Mouse (Mus musculus) thymus, postnatal 0 days (tissue): ENCODE data around the gene Arfgap2. TPM values are rescaled to one million over a fixed set of nuclear protein-coding genes. Genes with fewer than 3 reads are reported as not detected.
"Not testable (repeated sequence)": the region's sequence is repeated elsewhere in the genome, so short reads cannot be mapped to it uniquely, and the experiment has no call there.

Source experiments
- DNase-seq: peaks from one replicate; pipeline ENCODE4 v3.0.0-alpha.2; 2015; ENCODE audit warnings: low spot score
- polyA plus RNA-seq: library from polyadenylated mRNA; unstranded; fragments of >200 nt; fragmentation: Nextera tagmentation; extraction: Ambion mirVana; gene quantifications from 2 replicates; pipeline ENCODE4 v1.2.1, GENCODE M21; 2015

Gene Arfgap2
- 95.7 and 99.8 TPM in 2 replicates for polyA plus RNA-seq

GRCm38 (mm10) chr2:91264711-91265681 lies at the start of gene Arfgap2:
Gene Arfgap2 (plus strand): TSS chr2:91264974.
- peak; percentile 96 for DNase-seq

GRCm38 (mm10) chr2:91217032-91217431 lies 47.7 kb upstream of the Arfgap2 start:
- DNase-seq, result peak; percentile 60

GRCm38 (mm10) chr2:91220501-91220900 lies 44.3 kb upstream of the Arfgap2 start:
- no peak for DNase-seq

GRCm38 (mm10) chr2:91223614-91224013 lies 41.2 kb upstream of the Arfgap2 start:
- DNase-seq, result no peak

DNA sequence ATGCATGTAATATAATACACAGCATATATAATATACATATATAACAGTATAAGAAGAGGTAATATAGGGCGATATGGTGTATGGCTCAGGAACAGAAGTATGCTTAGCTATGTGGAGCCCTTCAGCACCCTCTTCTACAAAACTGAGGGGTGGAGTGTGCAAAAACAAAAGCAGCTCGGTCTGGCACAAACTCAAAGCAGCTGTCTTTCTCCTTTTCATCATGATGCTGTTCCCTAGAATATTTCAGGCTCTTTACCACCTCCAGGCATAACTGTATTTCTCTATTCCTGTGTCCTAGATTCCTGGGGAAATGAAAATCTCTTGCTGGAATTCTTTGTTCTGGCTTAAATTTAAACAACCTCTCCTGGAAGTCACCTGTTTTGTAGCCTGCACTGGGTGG lies 35.0 kb upstream of the Arfgap2 start:
- no peak for DNase-seq

DNA sequence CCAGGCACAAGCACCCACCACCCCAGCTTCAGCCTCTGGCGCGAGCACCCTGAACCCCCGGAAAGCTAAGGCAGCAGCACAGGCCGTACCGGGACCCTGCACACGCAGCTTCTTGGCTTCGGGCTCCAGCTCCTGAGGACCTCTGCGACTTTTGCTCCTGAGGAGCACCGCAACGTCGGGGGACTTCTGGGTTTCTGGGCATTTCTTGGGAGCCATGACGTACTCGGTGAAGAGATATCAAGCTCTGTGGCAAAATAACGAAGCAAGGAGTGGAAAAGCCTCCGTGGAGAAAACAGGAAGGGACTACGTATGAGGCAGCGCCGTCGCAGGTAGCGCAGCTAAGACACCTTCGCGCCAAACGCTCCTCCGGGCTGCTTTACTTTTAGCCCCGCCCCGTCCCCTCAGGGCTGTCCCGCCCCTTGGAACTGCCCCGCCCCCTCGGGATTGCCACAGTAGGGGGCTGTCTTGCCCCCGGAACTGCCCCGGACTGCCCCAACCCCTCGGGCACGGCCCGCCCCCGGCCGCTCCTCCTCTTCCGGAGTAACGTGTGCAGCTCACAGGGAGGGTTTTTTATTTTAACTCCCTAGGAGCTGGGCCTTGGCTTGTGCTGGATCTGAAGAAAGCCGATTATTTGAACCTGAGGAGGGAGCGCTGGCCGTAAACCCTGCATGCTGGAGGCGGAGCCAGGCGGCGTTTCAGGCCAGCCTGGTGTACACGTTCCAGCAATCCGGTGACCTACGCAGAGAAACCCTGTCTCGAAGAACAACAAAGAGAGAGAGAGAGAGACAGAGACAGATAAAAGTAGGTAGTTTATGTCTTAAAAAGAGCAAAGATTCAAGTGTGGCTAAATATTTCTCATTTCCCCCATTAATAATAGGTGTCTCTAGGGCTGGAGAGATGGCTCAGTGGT lies 27.9 kb upstream of the Arfgap2 start, which contains the start of gene Ddb2:
Ddb2 (minus strand) TSS at position 382 of the 910 bp plus-strand sequence.
- peak; percentile 97 for DNase-seq

DNA sequence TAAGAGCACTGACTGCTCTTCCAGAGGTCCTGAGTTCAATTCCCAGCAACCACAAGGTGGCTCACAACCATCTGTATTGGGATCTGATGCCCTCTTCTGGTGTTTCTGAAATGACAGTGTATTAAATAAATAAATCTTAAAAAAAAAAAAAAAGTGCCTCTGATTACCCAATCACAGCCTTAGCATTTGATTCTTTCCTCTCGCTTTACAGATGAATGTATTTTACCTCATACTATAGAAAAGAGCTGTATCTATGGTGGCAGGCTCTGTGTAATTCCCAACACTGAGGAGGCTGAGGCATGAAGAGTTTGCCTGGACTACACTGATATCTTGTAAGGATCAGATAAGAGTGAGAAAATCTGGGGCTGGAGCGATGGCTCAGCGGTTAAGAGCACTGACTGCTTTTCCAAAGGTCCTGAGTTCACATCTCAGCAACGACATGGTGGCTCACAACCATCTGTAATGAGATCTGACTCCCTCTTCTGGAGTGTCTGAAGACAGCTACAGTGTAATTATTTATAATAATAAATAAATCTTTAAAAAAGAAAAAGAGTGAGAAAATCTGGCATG lies 27.2 kb upstream of the Arfgap2 start:
- DNase-seq, result not testable (repeated sequence)

DNA sequence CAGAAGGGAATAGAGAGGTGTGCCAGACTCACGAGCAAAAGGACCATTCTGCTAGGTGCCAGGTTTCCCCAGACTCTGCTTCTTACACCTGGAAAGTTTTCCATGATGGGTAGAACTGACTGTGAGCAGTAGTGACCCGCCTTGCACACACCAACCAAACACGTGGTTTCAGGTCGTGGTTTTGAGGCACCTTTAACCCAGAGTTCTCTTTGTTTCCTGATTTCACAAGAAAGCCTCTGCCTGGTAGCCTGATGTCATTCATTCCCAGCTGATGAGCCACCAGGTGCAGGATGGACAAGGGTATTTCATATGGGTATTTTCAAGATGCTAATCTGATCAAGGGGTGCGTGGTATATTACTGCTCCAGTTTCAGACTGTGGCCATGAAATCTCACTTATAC lies 22.2 kb upstream of the Arfgap2 start:
- DNase-seq, result peak; percentile 37

- DNase-seq, result no peak
These were observed 21.4 kb upstream of the Arfgap2 start for GRCm38 (mm10) chr2:91243416-91243815.

GRCm38 (mm10) chr2:91244557-91245228 lies 20.1 kb upstream of the Arfgap2 start:
- no peak for DNase-seq

- DNase-seq, result no peak
These were observed 16.4 kb upstream of the Arfgap2 start for GRCm38 (mm10) chr2:91248366-91248765.

DNA sequence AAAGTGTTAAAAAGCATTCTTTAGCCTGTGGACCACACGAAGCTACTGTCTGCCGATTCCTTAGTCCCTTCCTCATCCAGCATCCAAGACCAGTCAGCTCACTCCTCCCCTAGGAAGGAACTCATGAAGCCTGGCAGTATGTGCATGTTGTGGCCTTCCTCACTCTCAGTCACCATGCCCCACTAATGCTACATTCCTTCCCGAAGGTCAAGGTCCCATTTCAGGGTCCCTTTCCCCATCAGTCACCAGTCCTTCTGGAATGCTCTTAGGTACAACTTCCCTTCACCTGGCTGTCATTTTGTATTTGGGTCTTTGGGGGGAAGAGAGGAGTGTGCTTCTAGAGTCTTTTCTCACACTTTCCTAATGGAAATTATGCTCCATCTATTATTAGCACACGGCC lies 12.8 kb upstream of the Arfgap2 start:
- no peak for DNase-seq

GRCm38 (mm10) chr2:91252512-91252911 lies 12.3 kb upstream of the Arfgap2 start:
- no peak for DNase-seq

DNA sequence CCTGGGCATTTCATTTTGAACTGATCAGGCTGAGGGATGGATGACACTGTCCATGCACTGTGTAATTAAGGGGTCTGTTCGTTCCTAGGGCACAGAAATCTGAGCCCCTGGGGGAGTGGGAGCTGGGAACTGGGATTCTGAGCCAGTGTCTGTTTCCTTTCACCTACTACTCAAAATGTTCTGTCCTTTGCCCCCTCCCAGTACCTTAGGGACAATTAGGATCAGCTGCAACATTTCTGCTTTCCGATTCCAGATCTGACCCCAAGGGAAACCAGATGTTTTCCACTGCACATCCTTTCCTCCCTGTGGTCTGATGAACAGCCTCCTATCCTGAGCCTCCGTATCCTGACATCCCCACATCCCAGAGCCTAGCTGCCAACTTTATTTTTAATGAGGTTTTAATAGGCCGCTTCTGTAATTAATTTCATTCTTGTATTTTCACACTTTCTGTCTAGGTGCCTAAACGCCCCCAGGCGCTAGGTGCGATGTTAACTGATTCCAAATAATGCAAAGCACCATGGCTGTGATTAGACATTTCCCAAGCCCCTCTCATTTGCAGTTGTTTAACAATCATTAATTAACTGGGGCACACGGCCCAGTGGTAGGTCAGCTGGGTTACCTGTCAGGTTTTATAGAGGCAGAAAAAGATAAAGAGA lies 9.9 kb upstream of the Arfgap2 start:
- DNase-seq, result no peak

DNA sequence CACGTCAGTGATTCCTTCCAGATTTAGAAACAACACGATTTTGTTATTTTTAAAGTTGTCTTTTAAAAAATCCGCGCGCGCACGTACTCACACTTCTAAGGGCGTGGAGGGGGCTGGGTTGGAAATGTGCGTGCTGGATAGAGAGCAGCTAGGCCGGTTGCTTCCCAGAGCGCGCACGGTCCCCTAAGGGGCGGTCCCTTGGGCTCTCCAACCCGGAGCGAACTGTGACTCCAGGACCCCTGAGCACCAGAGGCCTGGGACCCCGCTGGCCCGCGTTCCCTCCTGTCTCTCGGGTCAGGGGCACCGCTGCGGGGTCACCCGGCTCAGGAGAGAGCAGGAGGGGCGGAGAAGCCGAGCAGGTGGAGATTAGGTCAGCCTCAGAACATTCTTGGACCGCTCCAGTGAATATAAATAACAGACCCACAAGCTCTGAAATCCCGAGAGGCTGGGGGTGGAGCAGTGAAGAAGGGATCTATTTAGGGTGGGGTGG lies 9.1 kb upstream of the Arfgap2 start, which contains the start of gene Pacsin3:
Pacsin3 (plus strand) TSS at position 294 of the 490 bp plus-strand sequence.
- no peak for DNase-seq

- DNase-seq, result peak; percentile 32
These were observed 8.3 kb upstream of the Arfgap2 start for GRCm38 (mm10) chr2:91256256-91257125.

- no peak for DNase-seq
These were observed 7.4 kb upstream of the Arfgap2 start for GRCm38 (mm10) chr2:91257126-91257980.

- DNase-seq, result no peak
These were observed 6.7 kb upstream of the Arfgap2 start for GRCm38 (mm10) chr2:91258054-91258453.
